Comparison of ENCODE assay signal across 27 mouse cellular contexts in genomic region chr19:30151290-30151689, GRCm38 (mm10). TPM values are rescaled to one million over a fixed set of nuclear protein-coding genes. Genes with fewer than 3 reads are reported as not detected.
DNase-seq lines count a peak whose midpoint lies in the region; ATAC-seq lines count a peak whose summit lies in the region.
"Had no signal": no experiment of that assay in that cellular context is flagged by ENCODE, and none has a peak within 500 bp of the region (broad histone marks: within the 10 kb centered on the region; RNA-seq: fewer than 3 reads in every experiment).

No protein-coding gene starts in this region.

- ATAC-seq in liver, embryonic 15.5 days (ENCODE audit: insufficient read depth): peak; percentile 49; the same call in 1 of the 2 replicates
- ATAC-seq: forebrain, postnatal 0 days; inflammation-experienced regulatory T-cells, adult 6 months; Patski had no signal

- H3K36me3 ChIP-seq in liver, embryonic 15.5 days (replicated peaks): no peaks in the 10 kb centered on the region
- H3K36me3 ChIP-seq: hindbrain, embryonic 15.5 days; limb, embryonic 13.5 days had no signal

- DNase-seq in adrenal gland, adult 8-10 months: peak; percentile 17
- DNase-seq in adrenal gland, postnatal 4 days (ENCODE audit: low spot score in 2 of 2): no peak
- DNase-seq in testis, postnatal 14 days (ENCODE audit: low spot score): peak; percentile 12
- no peak for DNase-seq in testis, postnatal 10 days (ENCODE audit: low spot score)
- DNase-seq in cerebellum, adult 11-12 months: no peak
- no peak for DNase-seq in cerebellum, postnatal 25 days
- DNase-seq: cerebellum, adult 9-10 months; forebrain, postnatal 0 days; heart, postnatal 14 days; kidney, adult 11 months; lung, adult 2 months; lung, postnatal 10 days; midbrain, embryonic 14.5 days; right cerebral cortex, postnatal 25 days; thymus, postnatal 4 days had no signal

- H3K9me3 ChIP-seq in liver, embryonic 15.5 days (replicated peaks): no peaks in the 10 kb centered on the region
- H3K9me3 ChIP-seq: forebrain, embryonic 12.5 days; hindbrain, embryonic 10.5 days; hindbrain, embryonic 15.5 days; limb, embryonic 13.5 days had no signal

- H3K4me1 ChIP-seq in liver, embryonic 15.5 days (replicated peaks): no peaks in the 10 kb centered on the region
- H3K4me1 ChIP-seq: limb, embryonic 13.5 days had no signal

- H3K27ac ChIP-seq in liver, embryonic 15.5 days (replicated peaks): no peak overlapping the region
- H3K27ac ChIP-seq: forebrain, embryonic 12.5 days; hindbrain, embryonic 10.5 days; hindbrain, embryonic 15.5 days; left cerebral cortex, adult 2 months; limb, embryonic 13.5 days; stomach, postnatal 0 days had no signal

- H3K27me3 ChIP-seq in liver, embryonic 15.5 days: no peaks in the 10 kb centered on the region
- H3K27me3 ChIP-seq: forebrain, embryonic 12.5 days; hindbrain, embryonic 15.5 days; limb, embryonic 13.5 days had no signal

- H3K4me3 ChIP-seq in liver, embryonic 15.5 days (replicated peaks): no peak overlapping the region
- H3K4me3 ChIP-seq: erythroblast, embryonic 14.5 days; forebrain, embryonic 12.5 days; hindbrain, embryonic 10.5 days; hindbrain, embryonic 15.5 days; left cerebral cortex, adult 2 months; limb, embryonic 13.5 days had no signal

- no peak overlapping the region for H3K9ac ChIP-seq in liver, embryonic 15.5 days
- H3K9ac ChIP-seq: forebrain, embryonic 12.5 days; forebrain, postnatal 0 days; hindbrain, embryonic 15.5 days; limb, embryonic 13.5 days had no signal

- H3K4me2 ChIP-seq in liver, embryonic 15.5 days: no peak overlapping the region
- H3K4me2 ChIP-seq: forebrain, embryonic 12.5 days; hindbrain, embryonic 15.5 days; limb, embryonic 13.5 days had no signal

- WGBS in liver, embryonic 15.5 days (ENCODE audit: insufficient replicate concordance): 72% methylated on average over 10 of the region's 10 CpGs

RNA-seq across cellular contexts. Expression of gene Gldc, which starts 23.9 kb away (rescaled TPM):
- 1 to 10 TPM in 3 of 4 experiments, under 1 TPM in 1; 0.81 to 1.6 (median 1.2) TPM for total RNA-seq in adrenal gland, adult 8-10 months (2022)
- total RNA-seq in adrenal gland, postnatal 4 days (2021): 1 to 10 TPM; 2.2 to 7.9 TPM
- 25.1 and 28.9 TPM in 2 replicates for polyA plus RNA-seq in liver, embryonic 15.5 days (2015; fragmentation: Nextera tagmentation; extraction: Ambion mirVana)
- total RNA-seq: monocyte, adult 5-6 weeks had no signal
- polyA plus RNA-seq: spleen, adult 2 months had no signal

Comparison
In these comparisons a context has a peak if more than half of its experiments do, and no peak if none do; other contexts are left out.
1. DNase-seq: peak in adrenal gland, adult 8-10 months (single experiment) and testis, postnatal 14 days (single experiment); none in adrenal gland, postnatal 4 days (0 of 2), testis, postnatal 10 days (single experiment), cerebellum, adult 11-12 months (single experiment) and cerebellum, postnatal 25 days (0 of 2).